Mouse (Mus musculus): ENCODE data around the gene Cntn5. TPM values are rescaled to one million over a fixed set of nuclear protein-coding genes. Genes with fewer than 3 reads are reported as not detected.

Cntn5 gene
- polyA plus RNA-seq, 1 experiment: not detected

DNA sequence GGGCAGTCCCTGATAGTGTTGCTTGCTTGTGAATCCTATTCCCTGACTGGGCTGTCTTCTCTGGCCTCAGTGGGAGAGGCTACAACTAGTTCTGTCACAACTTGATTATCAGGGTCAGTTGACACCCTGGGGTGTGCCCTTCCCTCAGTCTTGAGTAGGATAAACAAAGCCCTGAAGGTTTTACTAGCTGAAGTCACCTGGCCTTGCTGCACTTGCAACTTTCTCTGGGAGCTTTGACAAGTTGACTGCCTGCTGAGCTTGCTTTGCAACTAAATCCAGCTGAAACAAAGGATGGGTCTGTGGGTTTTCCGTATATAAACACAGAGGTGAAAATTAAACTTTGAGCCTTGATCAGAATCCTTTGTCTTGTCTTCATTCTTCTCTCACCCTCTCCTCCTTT lies 190.9 kb downstream of the Cntn5 start:
- H3K27me3 ChIP-seq (ENCODE audit: control insufficient read depth, insufficient read depth, insufficient read length): no peaks in the 10 kb centered on the region
- H3K4me3 ChIP-seq: no peak overlapping the region
- TF ChIP-seq MAX (IDR thresholded peaks at IDR 0.05; ENCODE audit: low read depth) (no peak), POLR2A (IDR thresholded peaks at IDR 0.05; ENCODE audit: insufficient read length, low read depth) (no peak), TCF3 (IDR thresholded peaks at IDR 0.05; ENCODE audit: insufficient read length, low read depth) (no peak), MYOG (IDR thresholded peaks at IDR 0.05; ENCODE audit: control insufficient read depth in 1 of 3, insufficient read depth in 1 of 3, insufficient read length in 2 of 3, low read depth in 2 of 3) (no peak), TCF12 (IDR thresholded peaks at IDR 0.05; ENCODE audit: insufficient read depth, poor library complexity, severe bottlenecking) (no peak), POLR2AphosphoS2 (IDR thresholded peaks at IDR 0.05; ENCODE audit: insufficient read length, low read depth) (no peak), E2F4 (IDR thresholded peaks at IDR 0.05; ENCODE audit: insufficient read depth) (no peak), USF1 (IDR thresholded peaks at IDR 0.05; ENCODE audit: low read depth) (no peak), CEBPB (IDR thresholded peaks at IDR 0.05; ENCODE audit: insufficient read depth, poor library complexity, severe bottlenecking) (no peak), SRF (IDR thresholded peaks at IDR 0.05; ENCODE audit: control insufficient read depth, insufficient read length, low read depth) (no peak), MYOD1 (IDR thresholded peaks at IDR 0.05; ENCODE audit: control insufficient read depth in 1 of 3, insufficient read length in 2 of 3, low read depth in 2 of 3) (no peak), REST (IDR thresholded peaks at IDR 0.05; ENCODE audit: insufficient read depth, insufficient read length) (no peak)

GRCm38 (mm10) chr9:10681646-10682045 lies 222.9 kb downstream of the Cntn5 start:
- Histone ChIP-seq H3K79me2 (ENCODE audit: control insufficient read depth, insufficient read depth) (no peaks in the 10 kb centered on the region), H3K27me3 (ENCODE audit: control insufficient read depth, insufficient read depth, insufficient read length) (no peaks in the 10 kb centered on the region), H3K36me3 (ENCODE audit: control insufficient read depth, insufficient read depth) (no peaks in the 10 kb centered on the region), H3K4me2 (ENCODE audit: low read depth) (no peak overlapping the region), H3ac (ENCODE audit: control insufficient read depth, insufficient read length) (no peak overlapping the region), H3K4me3 (no peak overlapping the region)
- TF ChIP-seq CEBPB (IDR thresholded peaks at IDR 0.05; ENCODE audit: insufficient read depth, poor library complexity, severe bottlenecking): no peak
- no peak for TF ChIP-seq MYOG (IDR thresholded peaks at IDR 0.05; ENCODE audit: control insufficient read depth in 1 of 3, insufficient read depth in 1 of 3, insufficient read length in 2 of 3, low read depth in 2 of 3)
- no peak for TF ChIP-seq MYOD1 (IDR thresholded peaks at IDR 0.05; ENCODE audit: control insufficient read depth in 1 of 3, insufficient read length in 2 of 3, low read depth in 2 of 3)
- no peak for TF ChIP-seq SRF (IDR thresholded peaks at IDR 0.05; ENCODE audit: control insufficient read depth, insufficient read length, low read depth)
- no peak for TF ChIP-seq REST (IDR thresholded peaks at IDR 0.05; ENCODE audit: insufficient read depth, insufficient read length)
- no peak for TF ChIP-seq TCF3 (IDR thresholded peaks at IDR 0.05; ENCODE audit: insufficient read length, low read depth)
- no peak for TF ChIP-seq USF1 (IDR thresholded peaks at IDR 0.05; ENCODE audit: low read depth)
- TF ChIP-seq POLR2AphosphoS2 (IDR thresholded peaks at IDR 0.05; ENCODE audit: insufficient read length, low read depth): no peak
- TF ChIP-seq POLR2A (IDR thresholded peaks at IDR 0.05; ENCODE audit: insufficient read length, low read depth): no peak
- TF ChIP-seq E2F4 (IDR thresholded peaks at IDR 0.05; ENCODE audit: insufficient read depth): no peak
- TF ChIP-seq TCF12 (IDR thresholded peaks at IDR 0.05; ENCODE audit: insufficient read depth, poor library complexity, severe bottlenecking): no peak

More for the DNA sequence above, 190.9 kb downstream of the Cntn5 start:
- Histone ChIP-seq H3K4me2 (ENCODE audit: low read depth) (no peak overlapping the region), H3K36me3 (ENCODE audit: control insufficient read depth, insufficient read depth) (no peaks in the 10 kb centered on the region), H3K79me2 (ENCODE audit: control insufficient read depth, insufficient read depth) (no peaks in the 10 kb centered on the region), H3ac (ENCODE audit: control insufficient read depth, insufficient read length) (no peak overlapping the region)

DNA sequence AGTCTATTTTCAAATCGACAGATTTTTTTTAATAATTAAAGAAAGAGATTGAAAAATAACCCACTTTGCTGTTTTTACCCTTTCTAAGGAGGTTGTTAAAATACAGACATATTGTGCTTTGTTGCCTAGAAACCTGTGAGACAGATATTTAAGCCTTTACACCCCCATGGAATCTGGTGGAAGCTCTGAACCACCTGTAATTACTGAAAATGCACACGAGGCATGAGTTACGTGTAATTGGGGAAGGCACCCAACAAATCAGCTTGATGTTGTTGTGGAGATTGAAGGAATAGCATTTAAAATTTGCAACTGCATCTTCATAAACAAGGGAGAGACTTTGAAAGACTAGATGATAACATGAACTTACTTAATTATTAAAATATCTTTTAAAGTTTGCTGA lies 223.4 kb downstream of the Cntn5 start:
- Histone ChIP-seq H3K79me2 (ENCODE audit: control insufficient read depth, insufficient read depth) (no peaks in the 10 kb centered on the region), H3K27me3 (ENCODE audit: control insufficient read depth, insufficient read depth, insufficient read length) (no peaks in the 10 kb centered on the region), H3K4me3 (no peak overlapping the region), H3K36me3 (ENCODE audit: control insufficient read depth, insufficient read depth) (no peaks in the 10 kb centered on the region), H3K4me2 (ENCODE audit: low read depth) (no peak overlapping the region), H3ac (ENCODE audit: control insufficient read depth, insufficient read length) (no peak overlapping the region)
- no peak for TF ChIP-seq MYOD1 (IDR thresholded peaks at IDR 0.05; ENCODE audit: control insufficient read depth in 1 of 3, insufficient read length in 2 of 3, low read depth in 2 of 3)
- no peak for TF ChIP-seq POLR2A (IDR thresholded peaks at IDR 0.05; ENCODE audit: insufficient read length, low read depth)
- TF ChIP-seq E2F4 (IDR thresholded peaks at IDR 0.05; ENCODE audit: insufficient read depth): no peak
- TF ChIP-seq TCF12 (IDR thresholded peaks at IDR 0.05; ENCODE audit: insufficient read depth, poor library complexity, severe bottlenecking): no peak
- TF ChIP-seq MAX (IDR thresholded peaks at IDR 0.05; ENCODE audit: low read depth): no peak
- no peak for TF ChIP-seq POLR2AphosphoS2 (IDR thresholded peaks at IDR 0.05; ENCODE audit: insufficient read length, low read depth)
- no peak for TF ChIP-seq REST (IDR thresholded peaks at IDR 0.05; ENCODE audit: insufficient read depth, insufficient read length)
- no peak for TF ChIP-seq SRF (IDR thresholded peaks at IDR 0.05; ENCODE audit: control insufficient read depth, insufficient read length, low read depth)
- TF ChIP-seq USF1 (IDR thresholded peaks at IDR 0.05; ENCODE audit: low read depth): no peak

GRCm38 (mm10) chr9:10668676-10669075 lies 235.9 kb downstream of the Cntn5 start:
- Histone ChIP-seq H3K4me3 (no peak overlapping the region), H3K79me2 (ENCODE audit: control insufficient read depth, insufficient read depth) (no peaks in the 10 kb centered on the region), H3K4me2 (ENCODE audit: low read depth) (no peak overlapping the region), H3K27me3 (ENCODE audit: control insufficient read depth, insufficient read depth, insufficient read length) (no peaks in the 10 kb centered on the region), H3K36me3 (ENCODE audit: control insufficient read depth, insufficient read depth) (no peaks in the 10 kb centered on the region), H3ac (ENCODE audit: control insufficient read depth, insufficient read length) (no peak overlapping the region)
- TF ChIP-seq POLR2A (IDR thresholded peaks at IDR 0.05; ENCODE audit: insufficient read length, low read depth): no peak
- no peak for TF ChIP-seq SRF (IDR thresholded peaks at IDR 0.05; ENCODE audit: control insufficient read depth, insufficient read length, low read depth)
- TF ChIP-seq E2F4 (IDR thresholded peaks at IDR 0.05; ENCODE audit: insufficient read depth): no peak
- no peak for TF ChIP-seq CEBPB (IDR thresholded peaks at IDR 0.05; ENCODE audit: insufficient read depth, poor library complexity, severe bottlenecking)
- TF ChIP-seq MYOG (IDR thresholded peaks at IDR 0.05; ENCODE audit: control insufficient read depth in 1 of 3, insufficient read depth in 1 of 3, insufficient read length in 2 of 3, low read depth in 2 of 3): no peak
- no peak for TF ChIP-seq MYOD1 (IDR thresholded peaks at IDR 0.05; ENCODE audit: control insufficient read depth in 1 of 3, insufficient read length in 2 of 3, low read depth in 2 of 3)
- TF ChIP-seq MAX (IDR thresholded peaks at IDR 0.05; ENCODE audit: low read depth): no peak
- TF ChIP-seq TCF3 (IDR thresholded peaks at IDR 0.05; ENCODE audit: insufficient read length, low read depth): no peak
- no peak for TF ChIP-seq POLR2AphosphoS2 (IDR thresholded peaks at IDR 0.05; ENCODE audit: insufficient read length, low read depth)
- no peak for TF ChIP-seq REST (IDR thresholded peaks at IDR 0.05; ENCODE audit: insufficient read depth, insufficient read length)
- TF ChIP-seq TCF12 (IDR thresholded peaks at IDR 0.05; ENCODE audit: insufficient read depth, poor library complexity, severe bottlenecking): no peak
- TF ChIP-seq USF1 (IDR thresholded peaks at IDR 0.05; ENCODE audit: low read depth): no peak

All from myocyte (in vitro differentiated cells).